Mouse (Mus musculus): ENCODE results near the gene Sorbs2. TPM values are rescaled to one million over a fixed set of nuclear protein-coding genes. Genes with fewer than 3 reads are reported as not detected.

Gene Sorbs2
- polyA plus RNA-seq, 1 experiment from 2014 or later = 3.8 TPM

- Histone ChIP-seq H3K27ac (no peak overlapping the region), H3K4me2 (no peak overlapping the region)
Observed at GRCm38 (mm10) chr8:45734071-45734470, 226.5 kb downstream of the Sorbs2 start.

GRCm38 (mm10) chr8:45737266-45737665 is 229.7 kb downstream of the Sorbs2 start:
- Histone ChIP-seq H3K27me3 (no peaks in the 10 kb centered on the region), H3K9ac (no peak overlapping the region), H3K9me3 (replicated peaks) (no peaks in the 10 kb centered on the region), H3K27ac (no peak overlapping the region), H3K4me1 (replicated peaks) (no peaks in the 10 kb centered on the region), H3K4me3 (replicated peaks) (no peak overlapping the region), H3K36me3 (no peaks in the 10 kb centered on the region), H3K4me2 (no peak overlapping the region)
- DNase-seq (no peak), ATAC-seq (ENCODE audit: low read depth) (no peak)
- 83% methylated on average over 2 of the region's 2 CpGs for WGBS (ENCODE audit: insufficient replicate concordance)

More at GRCm38 (mm10) chr8:45734071-45734470, 226.5 kb downstream of the Sorbs2 start:
- Histone ChIP-seq H3K9me3 (replicated peaks) (no peaks in the 10 kb centered on the region), H3K9ac (no peak overlapping the region), H3K27me3 (no peaks in the 10 kb centered on the region), H3K36me3 (no peaks in the 10 kb centered on the region), H3K4me1 (replicated peaks) (no peaks in the 10 kb centered on the region), H3K4me3 (replicated peaks) (no peak overlapping the region)
- ATAC-seq (ENCODE audit: low read depth) = no peak
- no peak for DNase-seq
- 69% methylated on average over 8 of the region's 8 CpGs for WGBS (ENCODE audit: insufficient replicate concordance)

DNA sequence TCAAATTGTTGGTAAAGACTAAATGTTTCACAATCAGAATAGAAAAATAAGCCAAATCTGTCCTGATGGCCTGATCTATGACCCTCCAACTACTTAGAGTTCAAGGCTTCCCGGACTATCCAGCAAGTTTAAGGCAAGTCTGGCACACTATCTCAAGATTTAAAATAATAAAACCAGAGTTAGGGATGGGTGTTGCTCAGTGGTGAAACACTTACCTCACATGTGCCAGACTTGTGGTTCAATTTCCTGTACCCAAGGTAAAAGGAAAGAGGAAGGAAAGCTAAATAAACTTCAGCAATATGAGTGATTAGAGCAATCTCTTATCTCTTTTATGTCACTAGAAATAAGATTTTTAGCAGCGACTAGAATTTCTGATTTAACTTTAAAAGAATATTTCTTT is 235.7 kb downstream of the Sorbs2 start:
- no peak for DNase-seq
- Histone ChIP-seq H3K27me3 (no peaks in the 10 kb centered on the region), H3K4me3 (replicated peaks) (no peak overlapping the region), H3K9me3 (replicated peaks) (no peaks in the 10 kb centered on the region), H3K9ac (no peak overlapping the region), H3K4me2 (no peak overlapping the region), H3K27ac (no peak overlapping the region), H3K4me1 (replicated peaks) (no peaks in the 10 kb centered on the region), H3K36me3 (no peaks in the 10 kb centered on the region)
- ATAC-seq (ENCODE audit: low read depth) = no peak
- WGBS (ENCODE audit: insufficient replicate concordance) = 62% methylated on average over 2 of the region's 2 CpGs

- H3K27ac ChIP-seq = no peak overlapping the region
- ATAC-seq (ENCODE audit: low read depth) = no peak
- H3K36me3 ChIP-seq = no peaks in the 10 kb centered on the region
- H3K27me3 ChIP-seq = no peaks in the 10 kb centered on the region
- no peak overlapping the region for H3K4me3 ChIP-seq (replicated peaks)
- no peaks in the 10 kb centered on the region for H3K9me3 ChIP-seq (replicated peaks)
- H3K9ac ChIP-seq = no peak overlapping the region
- no peak for DNase-seq
- H3K4me1 ChIP-seq (replicated peaks) = no peaks in the 10 kb centered on the region
- H3K4me2 ChIP-seq = no peak overlapping the region
Observed at GRCm38 (mm10) chr8:45743739-45744138, 236.2 kb downstream of the Sorbs2 start.

GRCm38 (mm10) chr8:45751512-45752502 is 244.2 kb downstream of the Sorbs2 start:
- WGBS (ENCODE audit: insufficient replicate concordance) = 58% methylated on average over 12 of the region's 12 CpGs
- H3K9me3 ChIP-seq (replicated peaks) = no peaks in the 10 kb centered on the region
- H3K36me3 ChIP-seq = no peaks in the 10 kb centered on the region
- no peak overlapping the region for H3K4me2 ChIP-seq
- ATAC-seq (ENCODE audit: low read depth) (no peak), DNase-seq (no peak)
- no peaks in the 10 kb centered on the region for H3K4me1 ChIP-seq (replicated peaks)
- H3K9ac ChIP-seq = no peak overlapping the region
- H3K27ac ChIP-seq = no peak overlapping the region
- H3K4me3 ChIP-seq (replicated peaks) = no peak overlapping the region
- no peaks in the 10 kb centered on the region for H3K27me3 ChIP-seq

- 80% methylated on average over 9 of the region's 9 CpGs for WGBS (ENCODE audit: insufficient replicate concordance)
- no peaks in the 10 kb centered on the region for H3K9me3 ChIP-seq (replicated peaks)
- no peak for DNase-seq
- H3K4me2 ChIP-seq = no peak overlapping the region
- no peak for ATAC-seq (ENCODE audit: low read depth)
- no peak overlapping the region for H3K9ac ChIP-seq
- no peaks in the 10 kb centered on the region for H3K36me3 ChIP-seq
- H3K4me3 ChIP-seq (replicated peaks) = no peak overlapping the region
- H3K27me3 ChIP-seq = no peaks in the 10 kb centered on the region
- H3K27ac ChIP-seq = no peak overlapping the region
- H3K4me1 ChIP-seq (replicated peaks) = no peaks in the 10 kb centered on the region
Observed at GRCm38 (mm10) chr8:45755482-45755881, 247.9 kb downstream of the Sorbs2 start.

DNA sequence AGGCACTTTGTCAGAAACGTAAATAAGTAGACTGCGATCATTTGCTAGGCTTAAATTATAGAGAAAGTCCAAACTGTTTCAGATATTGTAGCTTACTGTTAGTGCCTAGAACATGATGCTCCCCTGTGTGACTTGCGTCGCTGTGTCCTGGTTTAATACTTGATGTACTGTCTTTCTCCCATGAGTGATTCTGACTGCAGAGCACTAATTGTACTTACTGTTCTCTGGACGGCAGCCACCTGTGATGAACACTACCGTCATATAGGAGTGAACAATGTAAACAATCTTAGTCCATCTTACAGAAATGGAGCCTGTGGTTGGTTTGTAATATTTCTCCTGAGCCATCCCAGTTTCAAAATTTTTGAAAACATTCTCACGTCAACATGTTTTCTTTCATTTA is 248.4 kb downstream of the Sorbs2 start:
- DNase-seq = no peak
- no peak for ATAC-seq (ENCODE audit: low read depth)
- Histone ChIP-seq H3K9me3 (replicated peaks) (no peaks in the 10 kb centered on the region), H3K4me1 (replicated peaks) (no peaks in the 10 kb centered on the region), H3K9ac (no peak overlapping the region), H3K4me2 (no peak overlapping the region), H3K36me3 (no peaks in the 10 kb centered on the region), H3K27ac (no peak overlapping the region), H3K4me3 (replicated peaks) (no peak overlapping the region), H3K27me3 (no peaks in the 10 kb centered on the region)
- WGBS (ENCODE audit: insufficient replicate concordance) = 79% methylated on average over 7 of the region's 7 CpGs

- 70% methylated on average over 9 of the region's 9 CpGs for WGBS (ENCODE audit: insufficient replicate concordance)
- Histone ChIP-seq H3K4me3 (replicated peaks) (no peak overlapping the region), H3K4me1 (replicated peaks) (no peaks in the 10 kb centered on the region), H3K9me3 (replicated peaks) (no peaks in the 10 kb centered on the region), H3K9ac (no peak overlapping the region), H3K36me3 (no peaks in the 10 kb centered on the region), H3K27ac (no peak overlapping the region), H3K27me3 (no peaks in the 10 kb centered on the region), H3K4me2 (no peak overlapping the region)
- DNase-seq (no peak), ATAC-seq (ENCODE audit: low read depth) (no peak)
Observed at GRCm38 (mm10) chr8:45760622-45761021, 253.0 kb downstream of the Sorbs2 start.

- no peaks in the 10 kb centered on the region for H3K36me3 ChIP-seq
- H3K27me3 ChIP-seq = no peaks in the 10 kb centered on the region
- H3K4me1 ChIP-seq (replicated peaks) = no peaks in the 10 kb centered on the region
- ATAC-seq (ENCODE audit: low read depth) = no peak
- 52% methylated on average over 1 of the region's 1 CpGs for WGBS (ENCODE audit: insufficient replicate concordance)
- DNase-seq = no peak
- no peaks in the 10 kb centered on the region for H3K9me3 ChIP-seq (replicated peaks)
- no peak overlapping the region for H3K4me3 ChIP-seq (replicated peaks)
- H3K4me2 ChIP-seq = no peak overlapping the region
- no peak overlapping the region for H3K27ac ChIP-seq
- H3K9ac ChIP-seq = no peak overlapping the region
Observed at GRCm38 (mm10) chr8:45761053-45761452, 253.5 kb downstream of the Sorbs2 start.

- Histone ChIP-seq H3K27me3 (no peaks in the 10 kb centered on the region), H3K36me3 (no peaks in the 10 kb centered on the region), H3K27ac (no peak overlapping the region), H3K9me3 (replicated peaks) (no peaks in the 10 kb centered on the region), H3K4me2 (no peak overlapping the region), H3K4me3 (replicated peaks) (no peak overlapping the region), H3K9ac (no peak overlapping the region), H3K4me1 (replicated peaks) (no peaks in the 10 kb centered on the region)
- no peak for DNase-seq
- WGBS (ENCODE audit: insufficient replicate concordance) = 75% methylated on average over 15 of the region's 15 CpGs
- no peak for ATAC-seq (ENCODE audit: low read depth)
Observed at GRCm38 (mm10) chr8:45762982-45763689, 255.5 kb downstream of the Sorbs2 start.

DNA sequence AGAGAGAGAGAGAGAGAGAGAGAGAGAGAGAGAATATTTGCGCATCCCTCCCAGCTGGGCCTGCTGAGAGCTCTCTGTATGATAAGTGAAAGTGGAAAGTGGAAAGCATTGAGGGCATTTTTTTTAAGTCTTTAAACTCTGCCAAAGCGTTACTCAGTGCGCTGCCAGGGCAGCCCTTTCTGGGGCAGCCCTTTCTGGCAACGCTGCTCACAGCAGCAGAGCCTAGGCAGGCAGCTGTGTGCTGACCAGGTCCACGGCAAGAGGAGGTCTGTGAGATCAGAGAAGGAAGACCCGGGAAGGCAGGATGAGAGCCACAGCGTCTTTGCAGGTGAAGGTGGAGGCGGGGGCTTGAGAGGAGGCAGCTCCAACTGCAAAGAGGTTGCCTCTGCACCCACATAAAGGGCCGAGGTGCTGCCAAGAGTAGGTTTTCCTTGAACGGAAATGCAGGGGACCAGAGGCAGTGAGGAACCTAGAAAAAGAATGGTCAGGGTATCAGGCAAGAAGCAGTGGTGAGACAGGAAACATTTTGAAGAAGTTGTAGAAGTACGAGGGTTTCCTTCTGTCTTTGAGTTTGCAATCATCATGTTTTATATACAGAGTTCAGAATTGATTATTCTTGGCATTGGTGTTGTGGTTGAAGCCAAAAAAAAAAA is 256.2 kb downstream of the Sorbs2 start:
- Histone ChIP-seq H3K27me3 (no peaks in the 10 kb centered on the region), H3K27ac (no peak overlapping the region), H3K36me3 (no peaks in the 10 kb centered on the region), H3K4me1 (replicated peaks) (no peaks in the 10 kb centered on the region), H3K4me2 (no peak overlapping the region), H3K9me3 (replicated peaks) (no peaks in the 10 kb centered on the region), H3K9ac (no peak overlapping the region), H3K4me3 (replicated peaks) (no peak overlapping the region)
- WGBS (ENCODE audit: insufficient replicate concordance) = 27% methylated on average over 11 of the region's 11 CpGs
- ATAC-seq (ENCODE audit: low read depth) (no peak), DNase-seq (no peak)
